Mouse (Mus musculus) adrenal gland, postnatal 36 days (tissue): ENCODE data around the gene Ppp1r27. TPM values are rescaled to one million over a fixed set of nuclear protein-coding genes. Genes with fewer than 3 reads are reported as not detected.
"Not testable (repeated sequence)": the region's sequence is repeated elsewhere in the genome, so short reads cannot be mapped to it uniquely, and the experiment has no call there.

ENCODE experiments used
- DNase-seq, 2 experiments: peaks; one replicate each; pipeline ENCODE4 v3.0.0; 2021; ENCODE audit warnings: mixed read lengths in 1 of 2
- total RNA-seq, 2 experiments: library from RNA; stranded (reverse); gene quantifications; 2 replicates each; pipeline ENCODE4 v1.2.3; 2021

Gene Ppp1r27
- total RNA-seq, 2 experiments from 2014 or later: 0.56 to 1.3 TPM

DNA sequence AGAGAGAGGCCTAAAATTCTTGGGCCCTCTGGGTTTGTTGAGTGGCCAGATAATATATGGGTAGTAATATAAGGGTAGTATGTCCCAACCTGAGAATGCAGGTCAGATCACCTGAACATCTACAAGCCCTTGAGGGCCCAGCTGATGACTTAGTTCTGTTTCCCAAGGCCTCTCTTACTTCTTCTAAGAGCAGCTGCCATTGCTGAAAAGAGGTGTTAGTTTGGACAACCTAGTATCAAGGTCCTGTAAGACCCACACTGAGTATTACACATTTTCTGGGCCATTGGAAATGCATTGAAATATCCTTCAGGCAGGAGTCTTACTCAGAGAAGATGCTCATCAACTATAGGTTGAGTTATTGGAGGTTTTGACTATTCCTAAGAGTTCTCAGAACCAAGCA is 25.0 kb upstream of the Ppp1r27 start:
- DNase-seq: no peak

DNA sequence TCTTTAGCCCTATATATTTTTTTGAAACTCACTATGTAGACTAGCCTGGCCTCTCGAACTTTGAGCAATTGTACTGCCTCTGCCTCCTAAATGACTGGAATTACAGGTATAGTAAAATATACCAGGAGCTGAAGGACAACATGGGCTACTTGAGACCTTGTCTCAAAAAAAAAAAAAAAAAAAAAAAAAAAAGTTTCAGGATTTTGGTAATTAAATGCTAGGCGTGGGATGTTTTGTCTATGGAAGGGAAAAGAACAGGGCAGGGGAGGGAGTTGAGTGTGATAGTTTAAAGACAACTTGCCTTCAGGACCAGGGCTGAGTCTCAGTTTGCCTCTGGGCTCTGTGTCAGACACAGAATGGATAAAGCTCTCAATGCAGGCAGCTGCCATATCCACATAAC is 24.1 kb upstream of the Ppp1r27 start:
- DNase-seq: no peak

- no peak for DNase-seq
Measured at GRCm38 (mm10) chr11:120574278-120574600, 23.3 kb upstream of the Ppp1r27 start.

DNA sequence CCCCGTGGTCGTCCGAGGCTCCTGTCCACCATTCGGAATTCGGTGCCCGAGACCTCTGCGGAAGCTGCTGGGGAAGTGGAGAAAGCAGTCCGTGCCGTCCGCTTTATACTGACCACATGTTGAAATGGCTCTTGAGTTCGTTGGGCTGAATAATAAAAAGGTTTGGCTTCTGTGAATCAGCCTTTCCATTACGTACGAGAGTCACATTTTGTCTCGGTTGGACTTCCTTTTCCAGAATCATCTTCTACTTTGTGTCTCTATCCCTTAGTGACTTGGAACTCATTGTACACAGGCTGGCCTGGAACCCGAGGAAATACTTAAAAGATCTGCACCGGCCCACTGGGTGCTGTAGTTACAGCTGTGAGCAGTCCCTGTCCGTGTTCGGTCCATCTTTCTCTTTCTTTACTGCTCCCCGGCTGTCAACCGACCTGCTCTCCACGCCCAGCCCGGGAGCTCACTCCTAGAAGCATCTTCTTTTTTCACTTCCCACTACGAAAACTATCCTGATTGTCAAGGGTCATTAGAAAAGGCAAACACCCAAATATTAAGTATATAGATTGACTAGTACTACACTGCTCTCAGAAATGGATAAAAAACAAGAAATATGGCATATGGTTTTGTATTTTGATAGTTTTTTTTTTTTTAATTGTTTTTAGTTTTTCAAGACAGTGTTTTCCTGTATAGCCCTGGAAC is 22.8 kb upstream of the Ppp1r27 start:
- peak in 1 of 2 experiments; percentile 22 for DNase-seq

- DNase-seq: peak; percentile 100
Measured at GRCm38 (mm10) chr11:120572752-120573584, 22.0 kb upstream of the Ppp1r27 start, which contains the start of gene P4hb. Gene P4hb (minus strand): TSS chr11:120573253.

DNA sequence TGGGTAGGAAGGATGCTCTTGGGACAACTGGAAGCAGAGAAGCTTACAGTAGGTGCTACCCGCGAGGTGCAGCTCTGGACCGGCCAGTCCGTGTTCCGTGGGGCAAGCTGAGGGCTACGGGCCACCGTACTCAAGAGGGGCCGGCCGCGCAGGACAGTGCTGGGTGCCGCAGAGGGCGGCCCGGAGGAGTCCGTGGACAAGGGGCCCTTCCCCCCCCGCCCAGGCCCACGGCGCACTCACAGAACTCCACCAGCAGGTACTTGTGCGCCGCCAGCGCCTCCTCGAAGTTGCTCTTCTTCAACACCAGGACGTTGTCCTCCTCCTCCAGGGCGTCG is 21.5 kb upstream of the Ppp1r27 start:
- DNase-seq: no peak

- no peak for DNase-seq
Measured at GRCm38 (mm10) chr11:120571754-120572416, 21.0 kb upstream of the Ppp1r27 start.

- DNase-seq: no peak
Measured at GRCm38 (mm10) chr11:120571122-120571521, 20.2 kb upstream of the Ppp1r27 start.

- no peak for DNase-seq
Measured at GRCm38 (mm10) chr11:120568324-120568723, 17.4 kb upstream of the Ppp1r27 start.

DNA sequence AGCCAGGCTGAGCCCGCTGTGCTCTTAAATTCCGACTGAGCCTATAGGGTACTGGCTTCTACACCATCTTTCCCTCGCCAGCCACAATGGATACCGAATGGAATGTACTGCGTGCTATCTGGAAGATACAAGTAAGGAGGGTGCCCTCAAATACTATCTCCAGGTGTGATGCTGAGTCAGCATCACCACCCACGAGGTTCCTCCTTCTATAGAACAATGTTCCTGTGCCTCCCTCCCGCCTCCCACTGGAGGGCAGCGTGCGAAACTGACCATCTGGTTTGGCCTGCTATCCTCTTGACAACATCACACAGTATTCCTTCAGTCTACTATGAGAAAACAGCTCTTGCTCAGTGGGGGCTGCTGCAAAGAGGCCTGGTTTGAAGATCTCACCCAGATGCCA is 14.2 kb upstream of the Ppp1r27 start:
- DNase-seq: no peak

- no peak for DNase-seq
Measured at GRCm38 (mm10) chr11:120562949-120563348, 12.0 kb upstream of the Ppp1r27 start.

- DNase-seq: no peak
Measured at GRCm38 (mm10) chr11:120560952-120561728, 10.2 kb upstream of the Ppp1r27 start.

- DNase-seq: not testable (repeated sequence)
Measured at GRCm38 (mm10) chr11:120558843-120559242, 7.9 kb upstream of the Ppp1r27 start.

GRCm38 (mm10) chr11:120555260-120555659 is 4.3 kb upstream of the Ppp1r27 start:
- DNase-seq: peak; percentile 71 to 75

GRCm38 (mm10) chr11:120554834-120555233 is 3.9 kb upstream of the Ppp1r27 start:
- peak; percentile 75 to 81 for DNase-seq

GRCm38 (mm10) chr11:120552736-120553135 is 1.8 kb upstream of the Ppp1r27 start:
- no peak for DNase-seq

GRCm38 (mm10) chr11:120549986-120550809 is 734 bp downstream of the Ppp1r27 start:
- no peak for DNase-seq

- peak; percentile 97 to 98 for DNase-seq
Measured at GRCm38 (mm10) chr11:120549168-120549945, 1.6 kb downstream of the Ppp1r27 start, which contains the start of gene Mcrip1. Gene Mcrip1 (minus strand): TSS chr11:120549727.

GRCm38 (mm10) chr11:120548786-120549167 is 2.2 kb downstream of the Ppp1r27 start:
- no peak for DNase-seq

GRCm38 (mm10) chr11:120548214-120548613 is 2.7 kb downstream of the Ppp1r27 start:
- no peak for DNase-seq
